Mouse (Mus musculus) brain, embryonic 18.5 days (tissue): ENCODE measurements around the gene Galnt18.

ENCODE experiments used
- DNase-seq: peaks from one replicate; pipeline ENCODE4 v3.0.0-alpha.2; 2012; ENCODE audit warnings: low read depth, low spot score

The Galnt18 gene

GRCm38 (mm10) chr7:111713828-111714600, 65.8 kb downstream of the Galnt18 start:
- no peak for DNase-seq

- DNase-seq = no peak
These were observed 67.0 kb downstream of the Galnt18 start for GRCm38 (mm10) chr7:111712797-111713196.

DNA sequence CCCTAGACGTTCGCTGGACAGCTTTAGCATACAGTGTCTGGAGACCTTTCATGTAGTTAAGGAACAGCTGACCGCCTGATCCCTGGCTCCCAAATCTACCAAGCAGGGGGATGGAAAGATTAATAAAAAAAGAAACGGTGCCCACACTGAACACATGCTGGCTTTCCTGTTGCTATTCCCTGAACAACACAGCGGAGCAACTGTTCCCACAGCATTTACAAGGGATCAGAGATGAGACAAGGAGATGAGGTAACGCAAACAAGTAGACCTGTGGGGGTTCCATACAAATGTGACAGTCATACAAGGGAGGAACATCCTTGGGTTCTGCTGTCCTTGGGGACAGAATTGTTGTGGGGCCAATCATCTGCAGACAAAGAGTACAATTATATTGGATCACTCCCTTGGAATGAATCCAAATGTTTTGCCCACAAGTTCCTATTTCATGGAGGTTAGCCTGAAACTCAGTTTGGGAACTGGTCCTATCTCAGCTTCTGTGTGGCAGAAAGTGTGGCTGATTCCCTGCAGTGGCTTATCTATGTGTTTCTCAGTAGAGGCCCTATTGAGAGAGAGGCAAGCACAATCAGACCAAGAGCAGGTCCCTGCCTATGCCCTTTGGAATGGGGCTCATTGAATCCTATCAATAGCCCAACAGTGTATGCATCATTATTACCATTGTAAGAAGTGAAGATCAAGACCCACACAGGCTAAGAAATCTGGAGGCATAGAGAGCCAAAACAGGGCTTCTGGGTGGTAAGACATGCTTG, 68.5 kb downstream of the Galnt18 start:
- DNase-seq = no peak

DNA sequence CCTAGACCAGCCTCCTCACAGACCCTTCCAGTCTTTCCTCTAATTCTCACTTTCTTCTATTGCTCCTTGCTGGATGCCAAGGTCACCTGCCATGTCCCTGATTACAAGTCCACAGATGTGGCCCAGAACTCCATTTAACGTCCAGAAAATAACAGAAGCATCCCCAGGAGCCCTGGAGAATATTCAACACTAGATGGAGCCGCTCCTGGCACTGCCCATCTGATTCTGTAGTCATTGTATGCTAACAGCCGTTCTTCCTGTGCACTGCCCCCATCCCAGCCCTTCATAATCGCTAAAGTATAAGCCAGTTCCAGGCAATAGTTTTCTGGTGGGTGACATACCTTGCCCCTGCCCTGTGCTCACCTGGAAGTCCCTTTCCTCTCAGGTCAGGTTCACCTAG, 69.5 kb downstream of the Galnt18 start:
- no peak for DNase-seq

DNA sequence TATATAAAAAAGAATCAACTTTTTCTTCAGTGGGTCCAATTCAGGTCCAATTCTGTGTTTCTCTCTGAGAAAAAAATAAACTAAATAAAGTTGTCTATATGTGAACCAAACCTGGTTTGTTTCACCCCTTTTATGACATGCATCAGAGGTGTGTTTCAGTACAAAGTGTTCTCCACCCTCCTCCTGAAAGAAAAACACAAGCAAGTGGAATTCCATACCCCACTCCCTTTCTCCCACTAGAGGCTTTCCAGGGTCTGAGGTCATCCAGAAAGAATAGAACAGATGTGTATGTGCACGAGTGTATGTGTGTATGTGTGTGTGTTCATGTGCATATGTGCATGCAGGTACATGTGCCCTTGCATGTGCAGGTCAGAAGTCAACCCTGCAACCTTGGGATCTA, 71.2 kb downstream of the Galnt18 start:
- DNase-seq = no peak

- DNase-seq = no peak
These were observed 76.8 kb downstream of the Galnt18 start for GRCm38 (mm10) chr7:111702961-111703360.

DNA sequence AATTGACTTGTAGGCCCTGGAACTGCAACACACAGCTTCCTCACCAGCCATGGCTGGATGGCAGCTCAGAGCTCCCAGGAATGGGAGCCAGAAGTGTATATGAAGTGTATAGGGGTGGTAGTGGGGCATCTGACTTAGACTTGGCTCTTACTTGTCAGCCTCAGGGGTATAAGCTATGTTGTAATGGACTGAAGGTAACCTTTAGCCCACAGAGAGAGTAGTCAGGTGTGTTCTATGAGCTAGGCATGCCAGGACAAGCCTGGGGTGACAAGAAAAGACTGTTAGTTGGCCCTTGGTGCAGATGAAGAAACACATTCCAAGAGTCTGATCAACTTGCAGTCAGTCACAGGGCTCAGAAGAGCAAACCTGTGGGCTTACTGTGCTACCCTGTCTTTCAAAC, 78.0 kb downstream of the Galnt18 start:
- DNase-seq = no peak

- no peak for DNase-seq
These were observed 80.3 kb downstream of the Galnt18 start for GRCm38 (mm10) chr7:111699446-111699845.

GRCm38 (mm10) chr7:111696226-111696625, 83.6 kb downstream of the Galnt18 start:
- DNase-seq = no peak

DNA sequence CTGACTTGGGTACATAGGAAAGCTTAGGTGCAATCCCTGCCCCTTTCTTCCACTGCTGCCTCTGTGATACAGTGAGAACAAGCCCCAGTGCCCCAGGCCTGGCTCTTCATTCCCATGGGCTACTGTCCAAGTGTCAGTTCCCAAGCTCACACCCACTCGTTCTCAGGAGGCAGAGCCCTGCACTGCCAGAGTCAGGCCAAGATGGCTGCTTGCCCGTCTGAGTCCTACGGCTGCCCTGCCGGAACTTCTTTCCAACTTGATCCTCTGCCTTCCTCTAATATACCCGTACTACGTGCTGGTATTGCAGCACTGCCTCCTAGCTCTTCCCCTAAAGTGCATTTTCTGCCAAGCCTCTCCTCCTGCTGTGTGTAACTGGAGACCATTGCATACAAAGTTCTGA, 85.5 kb downstream of the Galnt18 start:
- no peak for DNase-seq

GRCm38 (mm10) chr7:111692641-111693261, 87.0 kb downstream of the Galnt18 start:
- DNase-seq = no peak

- no peak for DNase-seq
These were observed 99.7 kb downstream of the Galnt18 start for GRCm38 (mm10) chr7:111680108-111680507.

GRCm38 (mm10) chr7:111676483-111676882, 103.3 kb downstream of the Galnt18 start:
- no peak for DNase-seq

- DNase-seq = no peak
These were observed 107.3 kb downstream of the Galnt18 start for GRCm38 (mm10) chr7:111672467-111672866.

- no peak for DNase-seq
These were observed 116.4 kb downstream of the Galnt18 start for GRCm38 (mm10) chr7:111663139-111664073.

DNA sequence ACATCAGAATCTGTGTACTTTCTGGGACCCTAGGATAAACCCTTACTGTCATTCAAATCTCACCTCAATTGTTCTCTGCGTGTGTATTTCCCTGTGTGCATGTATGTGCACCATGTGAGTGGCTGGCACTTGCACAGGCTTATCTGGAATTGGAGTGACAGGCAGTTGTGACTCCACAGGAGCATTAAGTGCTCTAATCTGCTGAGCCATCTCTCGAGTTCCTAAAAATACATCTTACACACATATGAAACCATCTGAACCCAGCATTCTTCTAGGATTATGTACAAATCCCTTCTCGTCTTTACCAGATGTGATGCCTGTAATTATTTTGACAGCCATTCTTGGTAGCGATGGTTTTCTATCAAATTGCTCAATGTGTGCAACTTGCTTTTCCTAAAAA, 121.2 kb downstream of the Galnt18 start:
- DNase-seq = no peak

DNA sequence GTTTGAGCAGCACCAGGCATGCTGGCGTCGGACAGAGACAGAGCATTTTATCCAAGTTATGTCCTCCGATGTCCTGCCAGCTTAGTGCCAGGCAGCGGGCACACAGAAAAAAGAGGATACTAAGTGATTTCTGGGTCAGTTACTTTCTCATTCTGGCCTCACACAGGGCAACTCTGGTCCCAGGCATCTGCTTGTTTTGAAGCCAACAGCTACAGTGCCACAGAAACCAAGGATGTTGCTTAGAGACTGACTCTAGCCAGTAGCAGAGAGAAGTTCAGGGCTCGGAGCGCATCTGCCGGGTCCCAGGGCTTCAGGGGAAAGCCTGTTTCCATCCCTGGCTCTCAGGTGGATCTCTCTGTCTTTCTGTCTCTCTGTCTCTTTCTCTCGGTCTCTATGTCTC, 124.8 kb downstream of the Galnt18 start:
- DNase-seq = no peak

DNA sequence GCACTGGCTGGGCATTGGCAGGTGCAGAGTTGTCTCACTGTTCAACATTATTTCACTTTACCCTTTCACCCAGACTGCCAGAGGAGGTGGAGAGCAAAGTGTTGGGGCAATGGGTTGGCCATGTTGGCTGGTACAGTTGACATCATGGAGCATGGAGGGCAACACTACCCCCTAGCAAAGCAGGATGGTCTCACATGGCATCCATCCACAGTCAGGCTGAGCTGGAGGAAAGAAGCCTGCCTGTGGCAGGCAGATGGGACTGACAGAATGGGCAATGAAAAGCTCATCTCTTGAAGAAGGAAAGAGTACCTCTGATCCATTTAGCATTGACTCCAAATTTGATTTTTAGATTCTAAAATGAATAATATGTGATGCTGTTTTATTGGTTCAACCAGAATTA, 125.3 kb downstream of the Galnt18 start:
- DNase-seq = no peak

DNA sequence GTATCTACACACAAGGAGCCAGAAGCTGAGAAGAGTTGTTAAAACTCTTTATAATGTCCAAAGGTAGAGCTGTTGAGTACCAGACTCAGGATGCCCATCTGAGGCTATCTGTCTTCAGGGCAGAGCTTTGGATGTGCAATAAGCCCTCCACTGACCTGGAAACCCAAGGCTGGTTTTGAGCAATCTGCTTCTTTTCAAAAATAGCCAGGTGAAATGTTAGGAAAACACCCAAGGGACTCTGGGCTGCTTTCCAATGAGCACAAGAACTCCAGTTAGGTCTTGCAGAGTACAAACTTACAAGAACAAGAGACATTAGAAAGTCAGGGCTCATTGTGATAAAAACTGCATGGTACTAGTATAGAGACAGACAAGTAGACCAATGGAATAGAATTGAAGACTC, 135.4 kb downstream of the Galnt18 start:
- no peak for DNase-seq

- no peak for DNase-seq
These were observed 140.9 kb downstream of the Galnt18 start for GRCm38 (mm10) chr7:111638899-111639298.

DNA sequence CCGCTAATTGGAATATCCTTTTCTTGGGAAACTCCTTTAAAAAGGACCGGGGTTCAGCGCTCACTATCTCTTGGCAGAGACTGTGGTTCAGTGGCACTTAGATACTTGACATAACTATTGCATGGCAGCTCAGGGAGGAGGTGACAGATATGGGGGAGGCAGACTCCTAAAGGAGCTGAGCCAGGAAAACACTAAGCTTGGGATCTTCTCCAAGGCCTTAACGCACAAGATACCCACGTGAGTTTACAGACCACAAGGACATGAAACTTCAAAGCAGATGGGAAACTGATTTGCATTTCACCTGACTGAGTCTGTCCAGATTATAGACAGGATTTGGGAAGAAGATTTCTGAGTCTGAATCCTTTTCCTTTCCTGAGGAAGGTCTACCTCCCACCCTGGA, 141.3 kb downstream of the Galnt18 start:
- DNase-seq = no peak
